Mouse (Mus musculus) CH12.LX (cell line): ENCODE data around the gene Acaa1b. TPM values are rescaled to one million over a fixed set of nuclear protein-coding genes. Genes with fewer than 3 reads are reported as not detected.

ENCODE experiments used
- DNase-seq: peaks from one replicate; pipeline ENCODE4 v3.0.0-alpha.2; 2013; ENCODE audit errors: extremely low read depth
- H3K27ac ChIP-seq: 2 replicates; pipeline ENCODE4 v1.5.1; 2012; ENCODE audit warnings: low read depth, mild to moderate bottlenecking, control low read depth, moderate library complexity; ENCODE audit not compliant: insufficient read depth
- H3K27me3 ChIP-seq: replicated peaks from 2 replicates; pipeline ENCODE3; 2012; ENCODE audit warnings: inconsistent platforms
- H3K36me3 ChIP-seq, 2 experiments: replicated peaks in 1 of 2; 2 replicates each; pipeline versions ENCODE3 to v1.6.1; 2012; ENCODE audit warnings: inconsistent platforms in 1 of 2, low read length in 1 of 2, mild to moderate bottlenecking in 1 of 2, mixed read lengths in 1 of 2, moderate library complexity in 1 of 2; ENCODE audit not compliant: control insufficient read depth in 1 of 2, insufficient read depth in 1 of 2
- H3K4me1 ChIP-seq, 2 experiments: 2 replicates each; pipeline ENCODE4 v1.6.1; 2012; ENCODE audit warnings: inconsistent platforms in 1 of 2, moderate library complexity in 1 of 2; ENCODE audit not compliant: insufficient read depth in 2 of 2, control insufficient read depth in 1 of 2
- H3K4me2 ChIP-seq: 2 replicates; pipeline ENCODE4 v1.6.1; 2012; ENCODE audit warnings: low read depth, mild to moderate bottlenecking, control low read depth; ENCODE audit not compliant: poor library complexity, insufficient read depth, severe bottlenecking
- H3K4me3 ChIP-seq, 3 experiments: fragments of 150-350 bp in 1 of 3; sonication (generic) in 1 of 3; replicated peaks in 1 of 3; 2 replicates each; pipeline versions ENCODE3 to v1.5.1; 2011 to 2012; ENCODE audit warnings: low read depth in 2 of 3, low read length in 2 of 3, mild to moderate bottlenecking in 2 of 3, moderate library complexity in 2 of 3, control low read depth in 1 of 3, improper control_type of control experiment in 1 of 3, inconsistent platforms in 1 of 3, mixed read lengths in 1 of 3; ENCODE audit not compliant: poor library complexity in 1 of 3
- H3K79me2 ChIP-seq: replicated peaks from 2 replicates; pipeline ENCODE4 v1.6.1; 2012; ENCODE audit warnings: mild to moderate bottlenecking, moderate library complexity; ENCODE audit not compliant: control insufficient read depth, poor library complexity, insufficient read depth, severe bottlenecking; ENCODE audit errors: extremely low read depth
- H3K9ac ChIP-seq: 2 replicates; pipeline ENCODE4 v1.6.1; 2012; ENCODE audit warnings: low read depth, mild to moderate bottlenecking, control low read depth, moderate library complexity; ENCODE audit not compliant: insufficient read depth
- H3K9me3 ChIP-seq: replicated peaks from 2 replicates; pipeline ENCODE3; 2012; ENCODE audit warnings: low read length, inconsistent platforms, mixed read lengths
- BHLHE40 ChIP-seq: IDR thresholded peaks from 2 replicates; pipeline ENCODE4 v1.6.1; 2011; ENCODE audit warnings: mild to moderate bottlenecking, low read depth, low read length, improper control_type of control experiment
- CHD1 ChIP-seq: IDR thresholded peaks from 2 replicates; pipeline ENCODE4 v1.6.1; 2012; ENCODE audit warnings: low read depth, low read length, improper control_type of control experiment, inconsistent platforms
- CHD2 ChIP-seq: IDR thresholded peaks from 2 replicates; pipeline ENCODE4 v1.6.1; 2011; ENCODE audit warnings: low read length, improper control_type of control experiment
- CTCF ChIP-seq, 2 experiments: IDR thresholded peaks in 1 of 2; conservative IDR thresholded peaks in 1 of 2; 2 replicates each; pipeline ENCODE4 v1.5.1; 2011 to 2012; ENCODE audit warnings: low read depth in 2 of 2, low read length in 2 of 2, improper control_type of control experiment in 1 of 2, inconsistent platforms in 1 of 2, mild to moderate bottlenecking in 1 of 2, moderate library complexity in 1 of 2
- E2F4 ChIP-seq: IDR thresholded peaks from 2 replicates; pipeline ENCODE4 v1.6.1; 2011; ENCODE audit warnings: low read depth, low read length, improper control_type of control experiment; ENCODE audit not compliant: insufficient replicate concordance
- ETS1 ChIP-seq: conservative IDR thresholded peaks from 2 replicates; pipeline ENCODE4 v1.6.1; 2012; ENCODE audit warnings: low read depth, mild to moderate bottlenecking, inconsistent platforms, low read length, improper control_type of control experiment, moderate library complexity
- GABPA ChIP-seq: IDR thresholded peaks from 2 replicates; pipeline ENCODE4 v1.6.1; 2012; ENCODE audit warnings: low read depth, low read length, improper control_type of control experiment, inconsistent platforms; ENCODE audit not compliant: insufficient replicate concordance
- IRF4 ChIP-seq: IDR thresholded peaks from 2 replicates; pipeline ENCODE4 v1.6.1; 2014; ENCODE audit warnings: low read depth, mild to moderate bottlenecking, inconsistent platforms, low read length, improper control_type of control experiment
- JUN ChIP-seq: IDR thresholded peaks from 2 replicates; pipeline ENCODE4 v1.6.1; 2011; ENCODE audit warnings: low read depth, mild to moderate bottlenecking, low read length, improper control_type of control experiment, moderate library complexity; ENCODE audit not compliant: insufficient read depth
- JUND ChIP-seq: conservative IDR thresholded peaks from 2 replicates; pipeline ENCODE4 v1.6.1; 2011; ENCODE audit warnings: low read depth, low read length, improper control_type of control experiment
- MAX ChIP-seq: IDR thresholded peaks from 2 replicates; pipeline ENCODE4 v1.6.1; 2011; ENCODE audit warnings: low read length, improper control_type of control experiment
- MEF2A ChIP-seq: IDR thresholded peaks from 2 replicates; pipeline ENCODE4 v1.6.1; 2014; ENCODE audit warnings: low read depth, mild to moderate bottlenecking, inconsistent platforms, low read length, improper control_type of control experiment, borderline replicate concordance
- MXI1 ChIP-seq: IDR thresholded peaks from 2 replicates; pipeline ENCODE4 v1.6.1; 2011; ENCODE audit warnings: mild to moderate bottlenecking, low read depth, low read length, improper control_type of control experiment
- MYC ChIP-seq: IDR thresholded peaks from 2 replicates; pipeline ENCODE4 v1.6.1; 2011; ENCODE audit warnings: low read depth, mild to moderate bottlenecking, improper control_type of control experiment, low read length
- NRF1 ChIP-seq: IDR thresholded peaks from 2 replicates; pipeline ENCODE4 v1.6.1; 2014; ENCODE audit warnings: low read depth, mild to moderate bottlenecking, inconsistent platforms, low read length, improper control_type of control experiment, moderate library complexity
- RAD21 ChIP-seq: IDR thresholded peaks from 2 replicates; pipeline ENCODE4 v1.6.1; 2011; ENCODE audit warnings: low read depth, mild to moderate bottlenecking, low read length, improper control_type of control experiment, moderate library complexity
- RCOR1 ChIP-seq: conservative IDR thresholded peaks from 2 replicates; pipeline ENCODE4 v1.6.1; 2012; ENCODE audit warnings: low read depth, mild to moderate bottlenecking, inconsistent platforms, low read length, improper control_type of control experiment
- SIN3A ChIP-seq: IDR thresholded peaks from 2 replicates; pipeline ENCODE4 v1.6.1; 2012; ENCODE audit warnings: low read length, improper control_type of control experiment, inconsistent platforms
- SMC3 ChIP-seq: IDR thresholded peaks from 2 replicates; pipeline ENCODE4 v1.6.1; 2011; ENCODE audit warnings: low read depth, low read length, improper control_type of control experiment
- USF1 ChIP-seq: IDR thresholded peaks from 2 replicates; pipeline ENCODE4 v1.6.1; 2014; ENCODE audit warnings: low read depth, mild to moderate bottlenecking, inconsistent platforms, low read length, improper control_type of control experiment
- USF2 ChIP-seq: conservative IDR thresholded peaks from 2 replicates; pipeline ENCODE4 v1.6.1; 2011; ENCODE audit warnings: low read depth, low read length, improper control_type of control experiment
- ZMIZ1 ChIP-seq: IDR thresholded peaks from 2 replicates; pipeline ENCODE4 v1.6.1; 2012; ENCODE audit warnings: low read depth, mild to moderate bottlenecking, inconsistent platforms, low read length, improper control_type of control experiment
- dilution Hi-C: fragments of 300-500 bp; cut with MboI; formaldehyde crosslinking; loops from 2 replicates; pipeline ENCODE4 v1.14.3; 2020; ENCODE audit warnings: low sequenced_read_pairs; ENCODE audit not compliant: extremely low pct_unique_long_range_greater_than_20kb, extremely low pct_ligation_motif_present
- in situ Hi-C: fragments of 300-500 bp; cut with MboI; formaldehyde crosslinking; loops from 3 replicates; pipeline ENCODE4 v1.14.3; 2019; ENCODE audit warnings: low sequenced_read_pairs, low pct_ligation_motif_present, low pct_unique_long_range_greater_than_20kb, mixed read lengths
- polyA plus RNA-seq: library from polyadenylated mRNA; unstranded; fragments of >175 nt; gene quantifications from 2 replicates; pipeline ENCODE4 v1.2.1, GENCODE M21; 2012; ENCODE audit warnings: low read depth; ENCODE audit not compliant: insufficient read length
- total RNA-seq, 2 experiments: library from RNA; depleted of rRNA; stranded (reverse); fragments of 300-350 nt in 1 of 2; fragments of >200 nt in 1 of 2; gene quantifications; 2 replicates each; pipeline ENCODE4 v1.2.3; 2012 to 2014

Acaa1b gene
- total and polyA plus RNA-seq, 3 experiments = 0.17 TPM; not detected in 2

- Histone ChIP-seq H3K9me3 (peaks cover 2% of the 10 kb centered on the region), H3K4me1 (peaks cover 8 to 15% of the 10 kb centered on the region in 2 experiments), H3K36me3 (no peaks in the 10 kb centered on the region)
- peak; percentile 70 for TF ChIP-seq SMC3
- 0 out of 2 replicates have a peak, but pooled peaks have one; percentile 16 for TF ChIP-seq MAX
- peak; percentile 78 to 84 for TF ChIP-seq CTCF (conservative IDR thresholded peaks at IDR 0.05 in 1 of 2, IDR thresholded peaks at IDR 0.05 in 1 of 2; ENCODE audit: low read depth in 2 of 2, low read length in 2 of 2)
- TF ChIP-seq RCOR1 = no peak
- TF ChIP-seq MYC = peak; percentile 55; the same call in 1 of the 2 replicates
- TF ChIP-seq RAD21 = peak; percentile 89
- peak; percentile 43; the same call in 1 of the 2 replicates for TF ChIP-seq BHLHE40
- no peak for TF ChIP-seq USF2
- TF ChIP-seq, all 38 proteins: peak for 6
- H3K27me3 ChIP-seq = peaks cover 2% of the 10 kb centered on the region
- no peaks in the 10 kb centered on the region for H3K79me2 ChIP-seq
- in situ Hi-C loops (loop anchor here (10.0 kb wide), 1 partner anchor 467 kb away; the partner anchor contains the start of gene Scn5a), dilution Hi-C loops (no loop called here)
- no peak overlapping the region for H3K4me2 ChIP-seq
- no peak overlapping the region for H3K9ac ChIP-seq
- no peak overlapping the region for H3K4me3 ChIP-seq
- DNase-seq = peak; percentile 61
- no peak overlapping the region for H3K27ac ChIP-seq
These were observed 49.3 kb downstream of the Acaa1b start for GRCm38 (mm10) chr9:119107566-119107965.

GRCm38 (mm10) chr9:119102783-119103113 lies 54.1 kb downstream of the Acaa1b start:
- peak overlapping the region; percentile 0; the same call in 1 of the 2 replicates for H3K9ac ChIP-seq
- peaks cover 32% of the 10 kb centered on the region for H3K27me3 ChIP-seq
- H3K27ac ChIP-seq = no peak overlapping the region
- no peak for DNase-seq
- TF ChIP-seq NRF1 (peak; percentile 60; the same call in 1 of the 2 replicates), IRF4 (peak; percentile 18; the same call in 1 of the 2 replicates), BHLHE40 (no peak)
- peak overlapping the region; percentile 32 for H3K4me2 ChIP-seq
- H3K36me3 ChIP-seq = no peaks in the 10 kb centered on the region
- peaks cover 17 to 28% of the 10 kb centered on the region in 2 experiments for H3K4me1 ChIP-seq
- no peaks in the 10 kb centered on the region for H3K79me2 ChIP-seq
- peak overlapping the region; percentile 60 to 63 (median 62) for H3K4me3 ChIP-seq
- in situ Hi-C loops (loop anchor here (10.0 kb wide), 1 partner anchor 472 kb away; the partner anchor contains the start of gene Scn5a), dilution Hi-C loops (no loop called here)
- H3K9me3 ChIP-seq = peaks cover 2% of the 10 kb centered on the region

GRCm38 (mm10) chr9:119101992-119102782 lies 54.7 kb downstream of the Acaa1b start, which contains the start of gene Dlec1:
Dlec1 (plus strand) TSS chr9:119102478.
- peak; percentile 95 for DNase-seq
- Histone ChIP-seq H3K9ac (peak within 1 kb of the TSS; percentile 30; the same call in 1 of the 2 replicates), H3K79me2 (no peaks in the 10 kb centered on the region), H3K4me3 (peak within 1 kb of the TSS; percentile 60 to 63 (median 62)), H3K4me2 (peak within 1 kb of the TSS; percentile 80), H3K36me3 (no peaks in the 10 kb centered on the region), H3K27ac (no peak within 1 kb of the TSS), H3K27me3 (peaks cover 37% of the 10 kb centered on the region), H3K9me3 (no peaks in the 10 kb centered on the region), H3K4me1 (peaks cover 17 to 28% of the 10 kb centered on the region in 2 experiments)
- dilution Hi-C loops (no loop called here), in situ Hi-C loops (loop anchor here (10.0 kb wide), 1 partner anchor 473 kb away; the partner anchor contains the start of gene Scn5a)
- TF ChIP-seq ETS1 (peak; percentile 43; the same call in 1 of the 2 replicates), SIN3A (peak; percentile 97), GABPA (no peak), SMC3 (no peak; the same call in 1 of the 2 replicates), JUN (no peak), MXI1 (peak; percentile 96), USF1 (no peak), CHD2 (no peak), JUND (0 out of 2 replicates have a peak, but pooled peaks have one; percentile 47), USF2 (no peak), CTCF (conservative IDR thresholded peaks at IDR 0.05 in 1 of 2, IDR thresholded peaks at IDR 0.05 in 1 of 2; ENCODE audit: low read depth in 2 of 2, low read length in 2 of 2) (peak in 1 of 2 experiments; percentile 49; a peak in 2 of 4 replicates), E2F4 (no peak), ZMIZ1 (no peak), CHD1 (no peak), MEF2A (0 out of 2 replicates have a peak, but pooled peaks have one; percentile 30)
